Mouse (Mus musculus) kidney, postnatal 14 days (tissue): Measurements from ENCODE around the gene Lipn.
A peak's percentile ranks its signal among the peaks of the same experiment; 100 is the strongest.

Experiments
- DNase-seq: peaks from one replicate; pipeline ENCODE4 v3.0.0; 2022; ENCODE audit warnings: mixed read lengths

Lipn gene

DNA sequence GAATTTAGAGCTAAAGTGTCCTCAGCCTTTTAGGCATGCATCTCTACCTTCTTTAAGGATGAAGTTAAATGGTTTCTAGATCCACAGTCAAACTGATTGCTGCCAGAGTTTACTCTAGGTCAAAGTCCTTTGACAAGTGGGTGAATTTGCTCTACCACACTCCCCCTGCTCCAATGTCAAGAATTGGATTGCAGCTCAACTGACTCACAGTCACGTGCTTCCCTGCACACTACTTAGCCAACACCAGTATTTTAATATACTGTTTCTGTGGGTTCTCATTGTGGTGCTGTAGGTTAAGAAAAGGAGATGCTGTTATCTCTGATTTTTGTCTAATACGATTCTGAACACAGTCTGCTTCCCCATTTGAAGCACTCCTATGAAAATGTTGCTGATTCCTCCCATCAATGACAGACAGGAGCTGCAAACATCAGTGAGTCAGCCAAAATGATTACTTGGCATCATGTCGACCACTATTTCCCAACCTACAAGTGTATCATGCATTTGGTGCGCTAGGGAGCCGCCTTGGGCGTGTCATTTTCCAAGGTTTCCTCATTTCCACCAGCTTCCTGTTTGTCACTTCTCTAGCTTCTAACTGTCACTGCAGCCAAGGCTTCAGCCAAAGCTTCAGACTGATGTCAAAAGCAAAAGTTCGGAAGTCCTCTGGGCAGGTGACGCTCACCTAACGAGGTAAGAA, at the start of gene Lipn:
Gene Lipn, plus strand, starts transcription at position 580 of the 694 bp plus-strand sequence.
- no peak for DNase-seq

DNA sequence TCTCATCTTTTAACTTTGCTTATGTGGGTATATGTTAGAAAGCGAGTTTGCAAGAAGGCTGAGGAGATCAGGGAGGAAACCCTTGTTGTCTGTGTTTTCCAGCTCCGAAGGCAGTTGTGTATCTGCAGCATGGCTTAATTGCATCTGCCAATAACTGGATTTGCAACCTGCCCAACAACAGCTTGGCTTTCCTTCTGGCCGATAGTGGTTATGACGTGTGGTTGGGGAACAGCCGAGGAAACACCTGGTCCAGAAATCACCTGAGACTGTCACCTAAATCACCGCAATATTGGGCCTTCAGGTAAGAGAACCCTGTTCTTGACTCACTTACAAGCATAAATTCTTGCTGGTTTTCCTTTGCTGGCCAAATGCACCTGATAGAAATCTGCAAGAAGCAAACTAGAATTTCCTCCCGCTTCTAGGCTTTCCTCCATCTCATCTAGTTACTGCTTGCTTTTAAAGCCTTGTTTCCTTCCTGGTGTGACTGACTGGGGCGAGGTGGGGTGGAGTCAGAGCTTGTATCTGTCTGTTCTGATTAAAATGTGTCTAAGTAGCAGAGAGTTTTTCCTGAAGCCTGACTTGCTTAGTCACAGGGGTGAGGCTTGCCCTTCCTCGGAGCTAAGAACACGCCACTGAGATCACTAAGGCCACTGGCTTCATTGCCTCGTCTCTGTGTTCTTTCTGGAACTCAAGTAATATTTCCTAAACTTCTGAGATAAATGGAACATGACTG, 45.6 kb upstream of the Lipn start:
- DNase-seq, result no peak

- no peak for DNase-seq
Observed at GRCm38 (mm10) chr19:34022759-34023158, 44.4 kb upstream of the Lipn start.

DNA sequence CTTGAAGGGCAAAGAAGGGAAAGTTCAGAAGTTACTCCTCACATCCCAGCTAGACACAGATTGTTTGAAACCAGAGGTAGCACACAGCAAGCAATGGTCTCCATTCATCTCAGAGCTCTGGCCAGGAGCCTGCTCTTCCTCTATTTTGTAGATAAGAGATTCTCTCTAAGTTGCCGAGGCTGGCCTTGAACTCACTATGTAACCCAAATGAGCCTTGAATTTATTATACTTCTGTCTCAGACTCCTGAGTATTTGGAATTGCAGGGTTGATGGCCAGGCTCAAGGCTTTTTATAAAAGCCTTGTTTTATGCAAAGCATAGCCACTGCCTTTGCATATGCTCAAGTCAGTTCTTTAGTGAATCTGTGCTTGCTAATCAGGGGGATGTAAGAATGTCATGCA, 27.4 kb upstream of the Lipn start:
- DNase-seq, result no peak

DNA sequence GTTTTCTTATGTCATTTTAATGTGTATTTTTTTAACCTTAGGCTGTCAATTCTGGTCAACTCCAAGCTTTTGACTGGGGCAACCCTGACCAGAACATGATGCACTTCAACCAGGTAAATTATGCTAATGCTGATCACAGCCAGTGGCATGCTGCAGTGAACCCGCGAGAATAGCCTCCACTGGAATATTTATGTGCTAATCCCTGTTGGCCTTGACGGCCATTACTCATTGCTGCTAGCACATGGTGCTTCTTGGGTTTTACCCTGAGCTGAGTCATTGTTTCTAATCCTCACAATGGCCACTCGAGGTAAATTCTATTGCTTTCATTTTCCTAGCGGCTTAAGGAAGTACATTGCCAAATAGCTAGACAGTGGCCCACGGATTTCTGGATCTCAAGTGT, 24.1 kb upstream of the Lipn start:
- DNase-seq, result no peak

DNA sequence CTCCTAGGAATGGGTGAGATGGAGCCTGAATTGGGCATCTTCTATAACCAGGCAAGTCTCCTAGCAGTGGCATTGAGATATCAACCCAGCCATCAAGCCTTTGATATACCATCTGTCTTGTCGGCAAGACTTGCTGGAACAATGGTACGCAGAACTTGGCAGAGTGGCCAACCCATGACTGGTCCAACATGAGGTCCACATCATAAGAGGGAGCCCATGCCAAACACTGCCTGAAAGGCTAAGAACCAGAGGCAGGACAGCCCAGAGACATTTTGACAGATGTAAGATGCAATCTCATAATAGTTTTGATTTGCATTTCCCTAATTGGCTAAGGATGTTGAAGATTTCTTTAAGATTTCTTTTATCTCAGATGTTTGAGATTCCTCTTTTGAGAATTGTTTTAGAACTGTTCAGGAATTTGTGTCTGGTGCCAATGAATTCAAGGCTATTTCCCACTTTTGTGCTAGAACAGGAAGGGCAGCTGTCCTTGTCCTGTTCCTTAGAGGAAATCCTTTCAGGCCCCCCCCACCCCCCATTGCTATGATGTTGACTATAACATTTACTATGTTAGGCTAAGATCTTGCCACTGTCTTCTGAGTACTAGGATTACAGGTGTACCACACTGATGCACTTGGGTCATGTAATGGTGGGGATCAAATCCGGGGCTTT, 17.7 kb upstream of the Lipn start:
- DNase-seq, result no peak

DNA sequence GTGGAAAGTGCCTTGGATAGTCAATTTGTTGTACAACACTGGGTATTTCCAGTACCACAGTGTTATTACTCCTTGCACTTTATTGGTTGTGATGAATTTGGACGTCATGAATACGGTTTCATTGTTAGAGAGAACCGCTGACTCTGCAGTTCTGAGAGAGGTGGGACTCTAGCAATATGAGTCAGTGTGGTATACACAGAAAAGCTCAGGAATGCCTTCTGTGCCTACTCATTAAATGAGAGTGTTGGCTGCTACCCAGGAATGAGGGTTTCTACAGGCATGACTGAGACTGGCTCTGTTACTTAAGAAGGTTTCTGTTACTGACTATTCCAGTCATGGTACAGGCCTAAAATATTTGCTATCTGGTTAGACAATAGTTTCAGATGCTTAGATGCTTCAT, 15.7 kb upstream of the Lipn start:
- DNase-seq, result no peak

GRCm38 (mm10) chr19:34063547-34063946, 3.6 kb upstream of the Lipn start:
- DNase-seq, result no peak

DNA sequence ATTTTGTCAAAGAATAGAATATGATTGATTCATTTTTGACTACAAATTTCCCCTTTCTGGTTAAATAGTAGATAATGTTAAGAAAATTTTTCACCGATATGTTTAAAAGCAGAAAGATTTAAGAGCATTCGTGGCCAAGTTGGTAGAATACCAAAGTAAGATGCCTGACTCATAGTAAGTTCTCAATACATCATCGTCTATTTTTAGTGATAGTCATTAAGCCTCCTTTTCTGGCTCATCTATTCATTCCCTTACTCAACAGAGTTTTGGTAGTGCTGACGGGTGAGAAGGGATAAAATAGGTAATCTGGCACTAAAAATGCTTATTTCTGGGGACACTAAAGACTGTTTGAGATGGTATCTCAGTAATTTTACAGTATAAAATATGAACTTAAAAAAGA, 3.1 kb upstream of the Lipn start:
- DNase-seq, result no peak

DNA sequence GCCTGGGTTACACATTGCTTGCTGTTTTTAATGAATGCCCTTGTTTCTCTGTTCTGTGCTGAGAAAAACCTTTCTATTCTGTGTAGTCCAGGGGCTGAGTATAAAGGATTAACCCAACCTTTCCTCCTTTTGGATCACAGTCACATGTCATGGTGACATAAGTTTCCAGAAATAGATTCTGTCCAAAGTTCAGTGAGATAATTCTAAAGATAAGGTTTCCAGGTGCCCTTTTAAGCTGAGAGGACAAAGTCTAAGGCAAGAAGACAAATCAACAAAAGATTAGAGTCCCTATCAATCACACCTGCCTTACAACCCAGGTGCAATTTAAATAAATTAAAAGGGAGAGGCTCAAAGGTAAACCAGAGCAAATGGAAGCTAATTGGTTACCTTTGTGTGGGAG, 7.1 kb downstream of the Lipn start:
- DNase-seq, result no peak

DNA sequence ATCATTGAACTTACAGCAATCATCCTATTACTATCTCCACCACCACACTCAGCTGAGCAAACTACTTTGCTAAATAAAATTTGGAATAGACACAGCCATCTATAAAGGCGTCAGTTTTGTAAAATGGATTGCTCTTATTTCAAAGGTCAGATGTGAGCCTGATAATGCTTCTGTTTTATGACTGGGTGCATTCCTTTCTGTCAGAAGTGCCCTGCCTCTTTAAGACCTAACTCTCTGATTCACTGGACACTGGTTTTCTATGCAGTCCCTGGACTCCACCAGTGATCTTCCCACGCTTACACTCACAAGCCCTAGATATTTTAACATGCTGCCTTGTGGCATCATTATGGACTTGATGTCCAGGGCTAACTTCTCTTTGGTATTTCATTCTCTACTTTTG, 11.0 kb downstream of the Lipn start:
- no peak for DNase-seq

- DNase-seq, result peak; percentile 2
Observed at GRCm38 (mm10) chr19:34089011-34089680, 22.0 kb downstream of the Lipn start.

- no peak for DNase-seq
Observed at GRCm38 (mm10) chr19:34095381-34095780, 28.2 kb downstream of the Lipn start.

DNA sequence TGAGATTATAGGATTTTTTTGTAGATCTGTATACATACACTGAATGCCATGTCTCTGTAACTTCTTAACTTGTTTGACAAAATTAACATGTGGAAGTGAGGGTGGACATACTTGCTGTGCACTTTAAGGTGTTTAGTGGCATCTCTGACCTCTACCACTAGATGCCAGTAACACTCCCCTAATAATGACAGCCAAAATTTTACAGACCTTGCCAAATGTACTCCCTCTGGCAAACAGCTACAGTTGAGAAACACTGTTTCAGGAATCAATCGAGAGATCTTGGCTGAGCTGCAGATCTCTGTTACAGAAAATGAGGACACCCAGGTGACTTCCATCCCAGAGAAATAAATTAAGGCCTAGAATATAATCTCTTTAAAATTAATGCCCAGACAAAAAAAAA, 29.1 kb downstream of the Lipn start:
- DNase-seq, result no peak

GRCm38 (mm10) chr19:34100633-34101032, 33.5 kb downstream of the Lipn start, which contains the start of gene Lipm:
Gene Lipm, plus strand, starts transcription at chr19:34100933.
- DNase-seq, result no peak

GRCm38 (mm10) chr19:34101888-34102287, 34.7 kb downstream of the Lipn start:
- DNase-seq, result no peak

DNA sequence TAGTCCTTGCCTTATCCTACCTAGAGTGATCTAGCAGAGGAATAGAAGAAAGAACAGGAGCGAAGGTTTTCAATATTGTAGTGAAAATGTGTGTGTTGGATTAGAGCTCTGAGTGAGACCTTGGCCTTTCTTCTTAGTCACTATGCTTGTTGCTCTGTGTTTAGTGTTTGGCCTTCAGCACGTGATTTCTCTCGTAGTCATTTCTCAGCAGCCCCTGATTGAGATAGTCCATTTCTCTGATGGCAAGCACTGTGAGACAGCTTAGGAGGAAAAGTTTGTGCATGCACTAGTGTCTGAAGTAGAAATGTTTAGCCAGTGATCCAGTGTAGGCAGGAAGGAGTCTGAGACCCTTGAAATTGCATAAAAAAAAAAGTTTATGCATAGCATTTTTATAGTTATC, 37.7 kb downstream of the Lipn start:
- no peak for DNase-seq

- no peak for DNase-seq
Observed at GRCm38 (mm10) chr19:34119102-34119501, 51.9 kb downstream of the Lipn start.

GRCm38 (mm10) chr19:34119653-34120052, 52.5 kb downstream of the Lipn start:
- DNase-seq, result no peak

- no peak for DNase-seq
Observed at GRCm38 (mm10) chr19:34120107-34120731, 53.1 kb downstream of the Lipn start.
